Mouse (Mus musculus) spleen, adult 2 months (tissue): ENCODE measurements around the gene Clybl.

Source experiments
- CTCF ChIP-seq: fragments of 200-500 bp; IDR thresholded peaks from 2 replicates; pipeline ENCODE4 v1.5.1; 2011; ENCODE audit warnings: mild to moderate bottlenecking, inconsistent platforms; ENCODE audit not compliant: insufficient read depth, insufficient read length, insufficient replicate concordance; ENCODE audit errors: extremely low read depth
- POLR2A ChIP-seq: fragments of 200-500 bp; IDR thresholded peaks from 2 replicates; pipeline ENCODE4 v1.6.1; 2011; ENCODE audit warnings: low read depth, low read length, inconsistent platforms

GRCm38 (mm10) chr14:122402716-122403258 lies 221.3 kb downstream of the Clybl start:
- no peak for TF ChIP-seq POLR2A
- TF ChIP-seq CTCF: no peak
